Mouse (Mus musculus): ENCODE results near the gene Nudc. TPM values are rescaled to one million over a fixed set of nuclear protein-coding genes. Genes with fewer than 3 reads are reported as not detected.

Gene Nudc
- polyA plus RNA-seq, 1 experiment = 231 TPM

GRCm38 (mm10) chr4:133486673-133487357, 59.0 kb downstream of the Nudc start:
- H3K4me1 ChIP-seq (ENCODE audit: control insufficient read depth, insufficient read depth, low read length) = peaks cover 3% of the 10 kb centered on the region; the same call in 1 of the 2 replicates
- no peaks in the 10 kb centered on the region for H3K27me3 ChIP-seq (ENCODE audit: control insufficient read depth, insufficient read depth, low read length)
- WGBS = 83% methylated on average over 26 of the region's 26 CpGs
- DNase-seq = no peak
- no peak overlapping the region for H3K27ac ChIP-seq (ENCODE audit: insufficient read depth, low read length)
- no peak for TF ChIP-seq CTCF (IDR thresholded peaks at IDR 0.05; ENCODE audit: borderline replicate concordance, insufficient read depth, low read depth, low read length)
- TF ChIP-seq POLR2A (IDR thresholded peaks at IDR 0.05; ENCODE audit: borderline replicate concordance, insufficient read depth, low read length) = no peak
- H3K4me3 ChIP-seq (replicated peaks; ENCODE audit: insufficient read depth, low read depth, low read length) = no peak overlapping the region

- TF ChIP-seq CTCF (IDR thresholded peaks at IDR 0.05; ENCODE audit: borderline replicate concordance, insufficient read depth, low read depth, low read length) (no peak), POLR2A (IDR thresholded peaks at IDR 0.05; ENCODE audit: borderline replicate concordance, insufficient read depth, low read length) (no peak)
- peaks cover 3% of the 10 kb centered on the region; the same call in 1 of the 2 replicates for H3K4me1 ChIP-seq (ENCODE audit: control insufficient read depth, insufficient read depth, low read length)
- H3K27me3 ChIP-seq (ENCODE audit: control insufficient read depth, insufficient read depth, low read length) = no peaks in the 10 kb centered on the region
- 68% methylated on average over 28 of the region's 28 CpGs for whole genome bisulfite sequencing
- DNase-seq = no peak
- H3K27ac ChIP-seq (ENCODE audit: insufficient read depth, low read length) = no peak overlapping the region
- H3K4me3 ChIP-seq (replicated peaks; ENCODE audit: insufficient read depth, low read depth, low read length) = no peak overlapping the region
Measured at GRCm38 (mm10) chr4:133485691-133486425, 59.9 kb downstream of the Nudc start.

GRCm38 (mm10) chr4:133484266-133485025, 61.4 kb downstream of the Nudc start:
- peaks cover 3% of the 10 kb centered on the region; the same call in 1 of the 2 replicates for H3K4me1 ChIP-seq (ENCODE audit: control insufficient read depth, insufficient read depth, low read length)
- TF ChIP-seq CTCF (IDR thresholded peaks at IDR 0.05; ENCODE audit: borderline replicate concordance, insufficient read depth, low read depth, low read length) (no peak), POLR2A (IDR thresholded peaks at IDR 0.05; ENCODE audit: borderline replicate concordance, insufficient read depth, low read length) (no peak)
- WGBS = 15% methylated on average over 22 of the region's 22 CpGs
- H3K4me3 ChIP-seq (replicated peaks; ENCODE audit: insufficient read depth, low read depth, low read length) = no peak overlapping the region
- H3K27ac ChIP-seq (ENCODE audit: insufficient read depth, low read length) = no peak overlapping the region
- DNase-seq = no peak
- no peaks in the 10 kb centered on the region for H3K27me3 ChIP-seq (ENCODE audit: control insufficient read depth, insufficient read depth, low read length)

Other genes starting within 250 kb of the Nudc start
- 46.3 and 46.6 TPM in 2 replicates for gene Wdtc1, start 192.5 kb downstream of the Nudc start, polyA plus RNA-seq (2012; rRNA removed)
- gene Slc9a1, start 176.3 kb downstream of the Nudc start, polyA plus RNA-seq (2012; rRNA removed) = 47.6 and 49.5 TPM in 2 replicates
- 0.21 and 0.26 TPM in 2 replicates for gene Tent5b, start 65.9 kb downstream of the Nudc start, polyA plus RNA-seq (2012; rRNA removed)
- 153 and 162 TPM in 2 replicates for gene Trnp1, start 47.4 kb downstream of the Nudc start, polyA plus RNA-seq (2012; rRNA removed)
- 0.10 TPM in 1 of 2 replicates, not detected in the other for gene Kdf1, start 27.0 kb downstream of the Nudc start, polyA plus RNA-seq (2012; rRNA removed)
- gene Nr0b2, start 7.4 kb upstream of the Nudc start, polyA plus RNA-seq (2012; rRNA removed) = 2.1 and 2.6 TPM in 2 replicates
- gene Gpatch3, start 28.7 kb upstream of the Nudc start, polyA plus RNA-seq (2012; rRNA removed) = 9.4 and 10.2 TPM in 2 replicates
- 23.6 and 23.9 TPM in 2 replicates for gene Gpn2, start 38.4 kb upstream of the Nudc start, polyA plus RNA-seq (2012; rRNA removed)
- 4.2 and 4.8 TPM in 2 replicates for gene Sfn, start 56.2 kb upstream of the Nudc start, polyA plus RNA-seq (2012; rRNA removed)
- gene Zdhhc18, start 104.2 kb upstream of the Nudc start, polyA plus RNA-seq (2012; rRNA removed) = 51.8 and 58.7 TPM in 2 replicates
- 10.8 and 11.1 TPM in 2 replicates for gene Pigv, start 126.7 kb upstream of the Nudc start, polyA plus RNA-seq (2012; rRNA removed)
- 49.4 and 52.2 TPM in 2 replicates for gene Arid1a, start 210.8 kb upstream of the Nudc start, polyA plus RNA-seq (2012; rRNA removed)